Mouse (Mus musculus) heart, adult 8-10 months (tissue): Measurements from ENCODE around the gene Defb36. TPM values are rescaled to one million over a fixed set of nuclear protein-coding genes. Genes with fewer than 3 reads are reported as not detected.

Experiments used
- DNase-seq: peaks from one replicate; pipeline ENCODE4 v3.0.0; 2022; ENCODE audit warnings: low spot score
- total RNA-seq, 4 experiments: library from RNA; stranded (reverse); gene quantifications; 2 replicates each; pipeline ENCODE4 v1.2.4; 2022

Defb36 gene
- total RNA-seq, 4 experiments from 2014 or later, result not detected

- DNase-seq, result no peak
Measured at GRCm38 (mm10) chr2:152622151-152622550, 18.0 kb downstream of the Defb36 start.

DNA sequence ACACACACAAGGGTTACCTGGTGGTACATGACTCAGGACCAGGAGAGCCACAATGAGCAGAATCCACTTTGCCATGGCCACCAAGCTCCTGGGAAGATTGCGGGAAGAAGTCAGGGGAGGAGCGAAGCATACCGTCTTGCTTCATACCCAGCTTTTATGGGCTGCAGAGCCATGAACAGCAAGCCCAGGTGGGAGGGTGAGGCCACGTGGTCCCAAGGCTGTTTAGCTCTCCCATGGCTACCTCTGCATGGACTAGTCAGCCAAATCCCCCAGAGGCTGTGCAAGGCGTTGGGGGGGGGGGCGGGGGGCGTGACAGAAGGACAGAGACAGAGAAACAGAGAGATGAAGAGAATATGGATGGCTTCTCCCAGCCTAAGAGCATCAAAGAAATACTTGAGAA is 18.8 kb downstream of the Defb36 start, which contains the start of gene Defb25:
Gene Defb25 (minus strand): TSS at position 101 of the 400 bp plus-strand sequence.
- DNase-seq, result no peak

DNA sequence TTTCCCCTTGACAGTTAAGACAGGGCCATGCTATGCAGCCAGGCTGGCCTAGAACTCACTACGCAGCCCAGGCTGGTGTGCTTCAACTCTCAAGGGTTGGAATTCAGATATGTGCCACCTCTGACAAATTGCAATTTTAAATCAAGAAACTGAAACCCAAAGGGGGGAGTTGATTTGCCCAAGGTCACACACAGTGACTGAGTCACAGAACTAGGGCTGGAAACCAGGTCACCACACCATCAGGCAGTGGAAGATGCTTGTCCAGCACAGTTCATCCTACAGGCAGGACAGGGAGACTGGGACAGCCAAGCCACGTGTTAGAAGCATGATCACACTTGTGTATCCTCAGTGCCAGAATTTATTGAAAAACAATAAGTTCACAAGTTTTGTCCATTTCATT is 20.4 kb downstream of the Defb36 start:
- DNase-seq, result no peak

- no peak for DNase-seq
Measured at GRCm38 (mm10) chr2:152625256-152625655, 21.1 kb downstream of the Defb36 start.

DNA sequence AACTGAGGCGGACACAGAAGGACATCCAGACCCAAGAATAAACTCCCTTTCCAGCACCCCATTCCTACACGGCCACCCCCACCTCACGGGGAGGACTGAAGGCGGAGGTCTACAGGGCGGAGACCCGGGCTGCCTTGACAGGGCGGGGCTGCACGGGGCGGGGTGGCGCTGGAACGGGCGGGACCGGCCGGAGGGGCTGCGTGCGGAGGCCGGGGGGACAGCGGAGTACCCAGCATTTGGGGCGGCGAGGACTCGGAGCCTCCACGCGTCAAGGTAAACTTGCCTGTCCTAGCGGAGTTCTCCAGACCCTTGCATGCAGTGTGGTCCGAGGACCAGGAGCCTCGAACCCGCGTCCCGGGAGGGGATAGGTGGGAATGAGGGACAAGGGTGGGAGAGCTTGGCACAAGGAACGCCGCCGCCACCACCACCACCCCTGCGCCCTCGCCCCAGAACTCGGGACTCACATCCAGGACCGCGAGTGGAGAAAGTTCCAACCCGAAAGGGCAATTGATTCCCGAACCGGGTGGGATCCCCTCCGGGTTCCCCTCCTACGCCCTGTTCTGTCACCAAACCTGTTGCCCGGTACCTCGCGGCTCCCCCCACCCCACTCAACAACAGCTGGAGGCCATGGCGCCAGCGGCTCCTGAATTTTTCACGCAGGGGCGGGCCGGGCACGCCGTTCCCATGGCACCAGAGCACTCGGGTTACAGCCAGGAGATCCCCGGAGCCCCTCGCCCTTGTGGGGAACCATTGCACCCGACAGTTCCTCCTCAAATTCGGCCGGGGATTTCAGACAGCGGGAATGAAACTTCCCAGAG is 22.9 kb downstream of the Defb36 start, which contains the start of gene Rem1:
Gene Rem1 (plus strand): TSS at position 178 of the 818 bp plus-strand sequence.
- DNase-seq, result no peak

DNA sequence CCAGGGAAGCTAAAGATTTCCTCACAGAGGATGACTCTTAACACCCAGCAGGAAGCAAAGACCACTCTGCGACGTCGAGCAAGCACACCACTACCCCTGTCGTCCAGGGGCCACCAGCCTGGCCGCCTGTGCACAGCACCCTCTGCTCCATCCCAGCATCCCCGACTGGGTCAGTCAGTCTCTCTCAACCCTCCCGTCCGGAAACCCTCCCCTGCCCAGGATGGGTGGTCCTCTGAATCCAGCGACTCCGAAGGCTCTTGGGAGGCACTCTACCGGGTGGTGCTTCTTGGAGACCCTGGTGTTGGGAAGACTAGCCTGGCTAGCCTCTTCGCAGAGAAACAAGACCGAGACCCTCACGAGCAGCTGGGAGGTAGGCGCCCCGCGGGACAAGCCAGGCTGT is 23.9 kb downstream of the Defb36 start:
- no peak for DNase-seq

DNA sequence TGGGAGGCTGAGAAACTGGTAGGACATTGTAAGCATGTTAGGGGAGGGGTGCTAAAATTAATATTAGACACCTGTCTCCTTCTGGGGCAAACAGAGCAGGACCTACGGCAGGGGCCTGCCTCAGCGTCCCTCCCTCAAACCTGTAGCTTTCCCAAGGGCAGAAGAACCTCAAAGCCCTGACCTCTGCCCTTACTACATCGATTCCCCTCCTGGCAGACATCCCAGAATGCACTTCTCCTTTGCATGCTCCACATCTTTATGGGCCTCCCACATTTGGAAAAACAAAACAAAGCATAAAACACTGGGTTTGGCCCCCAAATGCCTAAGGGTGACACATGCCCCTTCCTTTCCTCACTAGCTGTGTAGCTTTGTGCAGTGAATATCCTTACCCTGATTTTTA is 25.1 kb downstream of the Defb36 start:
- no peak for DNase-seq

- DNase-seq, result no peak
Measured at GRCm38 (mm10) chr2:152629904-152630303, 25.8 kb downstream of the Defb36 start.

DNA sequence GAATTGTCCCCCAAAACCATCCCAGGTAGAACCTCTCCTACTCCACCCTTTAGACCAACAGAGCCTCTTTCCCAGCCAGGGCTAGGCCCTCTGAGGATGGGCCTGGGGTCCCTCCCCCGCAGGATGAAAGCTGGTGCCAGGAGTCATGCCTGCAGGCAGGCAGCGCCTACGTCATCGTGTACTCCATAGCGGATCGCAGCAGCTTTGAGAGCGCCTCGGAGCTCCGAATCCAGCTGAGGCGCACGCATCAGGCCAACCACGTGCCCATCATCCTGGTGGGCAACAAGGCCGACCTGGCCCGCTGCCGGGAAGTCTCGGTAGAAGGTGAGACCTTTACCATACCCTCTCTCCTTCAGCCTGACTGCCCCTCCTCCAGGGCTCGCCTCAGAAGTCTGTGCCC is 29.2 kb downstream of the Defb36 start:
- DNase-seq, result no peak

GRCm38 (mm10) chr2:152634311-152634710 is 30.2 kb downstream of the Defb36 start:
- DNase-seq, result no peak

DNA sequence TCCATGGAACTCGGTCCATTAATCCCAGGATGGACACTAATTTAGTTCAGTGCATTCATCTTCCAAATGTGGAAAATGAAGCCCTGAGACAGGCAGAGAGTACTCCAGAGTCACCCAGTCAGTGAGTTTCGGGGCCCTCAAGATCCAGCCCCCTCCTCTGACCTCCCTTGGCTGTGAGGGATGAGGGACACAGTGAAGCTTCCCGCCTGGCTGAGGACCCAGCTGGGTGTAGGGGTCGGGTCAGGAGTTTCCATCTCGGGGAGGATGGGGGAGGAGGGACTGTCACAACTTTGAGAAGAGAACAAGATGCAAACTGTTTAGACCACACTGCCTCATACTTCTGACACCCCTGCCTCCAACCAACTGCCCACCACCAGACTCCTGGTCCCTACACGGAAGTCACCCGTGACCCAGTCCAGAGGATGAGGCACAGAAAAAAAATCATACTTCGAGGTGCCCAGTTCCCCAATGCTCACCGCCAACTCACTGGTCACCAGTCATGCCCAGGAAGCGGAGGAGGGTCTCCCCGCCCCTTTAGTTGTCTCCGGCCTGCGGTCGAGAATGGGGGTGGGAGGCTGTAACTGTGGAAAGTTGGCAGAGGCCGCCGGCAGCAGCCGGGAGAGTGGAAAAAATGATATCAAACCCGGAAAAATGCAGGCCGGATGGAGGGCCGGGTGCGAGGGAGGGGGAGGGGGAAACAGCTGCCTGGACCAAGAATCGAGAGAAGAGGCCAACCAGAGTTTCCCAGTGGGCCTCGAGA is 32.3 kb downstream of the Defb36 start:
- peak; percentile 82 for DNase-seq

DNA sequence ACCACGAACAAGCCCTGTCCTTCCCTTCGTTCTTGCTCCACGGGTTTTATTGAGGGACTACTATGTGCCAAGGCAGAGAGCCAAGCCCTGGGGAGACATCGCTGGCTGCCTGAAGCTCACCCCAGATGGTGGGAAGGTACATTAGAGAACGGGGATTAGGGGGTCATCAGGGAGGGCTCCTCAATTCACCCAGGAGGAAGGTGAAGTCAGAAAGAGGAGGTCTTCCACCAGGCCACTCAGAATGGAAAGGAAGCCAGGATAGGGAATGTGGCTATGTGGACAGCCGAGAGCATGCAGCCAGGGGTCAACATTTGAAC is 32.8 kb downstream of the Defb36 start:
- DNase-seq, result no peak

- no peak for DNase-seq
Measured at GRCm38 (mm10) chr2:152637381-152637780, 33.3 kb downstream of the Defb36 start.

GRCm38 (mm10) chr2:152638865-152639264 is 34.7 kb downstream of the Defb36 start:
- no peak for DNase-seq

DNA sequence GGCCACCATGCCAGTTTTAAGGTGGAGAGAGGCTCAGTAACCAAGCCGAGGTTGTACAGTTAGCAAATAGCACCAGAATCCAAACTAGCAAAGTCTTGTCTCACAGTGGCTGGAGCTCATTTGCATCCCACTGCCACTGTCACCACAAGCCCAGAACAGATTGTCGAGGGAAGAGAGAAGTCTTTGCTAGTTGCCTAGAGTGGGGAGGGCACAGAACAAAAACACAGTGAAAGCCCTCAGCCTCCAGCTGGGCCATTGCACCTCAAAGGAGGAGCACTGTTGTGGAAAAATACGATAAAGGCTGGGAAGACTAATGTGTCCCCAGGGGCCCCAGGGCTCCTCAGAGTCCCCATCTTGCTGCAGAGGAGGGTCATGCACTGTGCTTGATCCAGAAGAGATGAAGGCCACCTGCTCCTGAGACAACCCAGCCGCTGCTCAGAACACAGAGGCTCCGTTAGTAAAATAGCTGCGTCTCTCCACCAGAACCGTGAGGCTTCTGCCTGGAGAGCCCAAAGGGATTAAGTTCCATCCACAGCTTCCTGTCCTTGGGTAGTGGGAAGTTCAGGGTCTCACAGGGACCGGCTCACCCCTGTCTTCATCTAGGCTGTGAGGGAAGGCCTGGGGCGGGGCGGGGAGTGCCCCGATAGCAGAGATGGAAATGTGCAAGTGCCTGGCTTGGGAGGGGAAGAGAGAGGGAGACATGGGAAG is 35.4 kb downstream of the Defb36 start:
- DNase-seq, result peak; percentile 64

- peak; percentile 59 for DNase-seq
Measured at GRCm38 (mm10) chr2:152652901-152653620, 48.9 kb downstream of the Defb36 start.

GRCm38 (mm10) chr2:152653874-152654715 is 50.0 kb downstream of the Defb36 start:
- no peak for DNase-seq

DNA sequence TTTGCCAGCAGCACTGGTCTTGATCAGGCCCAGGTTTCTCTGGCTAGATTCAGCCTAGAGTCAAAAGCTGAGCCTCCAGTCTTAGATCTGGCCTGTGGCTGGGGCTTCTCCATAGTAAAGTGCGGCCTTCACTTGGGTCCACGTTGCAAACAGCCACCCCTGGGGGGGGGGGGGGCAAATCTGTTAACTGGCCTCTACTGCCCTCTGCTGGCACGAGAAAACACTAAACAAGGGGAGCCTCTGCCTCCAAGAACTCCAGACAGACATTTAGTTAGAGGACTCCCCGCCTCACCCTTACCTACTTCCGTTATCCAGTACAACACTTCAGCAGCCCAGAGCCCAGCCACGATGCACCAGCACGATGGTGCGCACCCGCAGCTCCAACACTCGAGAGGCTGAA is 53.3 kb downstream of the Defb36 start:
- DNase-seq, result no peak

- no peak for DNase-seq
Measured at GRCm38 (mm10) chr2:152661163-152661562, 57.0 kb downstream of the Defb36 start.
